Mouse (Mus musculus) CD4-positive, CD25-positive, alpha-beta regulatory T cell, adult 9 weeks (primary cell): ENCODE data around the gene Olfr1160. TPM values are rescaled to one million over a fixed set of nuclear protein-coding genes. Genes with fewer than 3 reads are reported as not detected.

Source experiments
- polyA plus RNA-seq: library from polyadenylated mRNA; unstranded; fragments of 100-300 nt; shearing (Covaris generic); gene quantifications from one replicate; pipeline ENCODE4 v1.2.1, GENCODE M21; 2017

Olfr1160 gene
- not detected for polyA plus RNA-seq

GRCm38 (mm10) chr2:88007515-88008318, at the start of gene Olfr1160:
Gene Olfr1160, minus strand, starts transcription at chr2:88008268.

DNA sequence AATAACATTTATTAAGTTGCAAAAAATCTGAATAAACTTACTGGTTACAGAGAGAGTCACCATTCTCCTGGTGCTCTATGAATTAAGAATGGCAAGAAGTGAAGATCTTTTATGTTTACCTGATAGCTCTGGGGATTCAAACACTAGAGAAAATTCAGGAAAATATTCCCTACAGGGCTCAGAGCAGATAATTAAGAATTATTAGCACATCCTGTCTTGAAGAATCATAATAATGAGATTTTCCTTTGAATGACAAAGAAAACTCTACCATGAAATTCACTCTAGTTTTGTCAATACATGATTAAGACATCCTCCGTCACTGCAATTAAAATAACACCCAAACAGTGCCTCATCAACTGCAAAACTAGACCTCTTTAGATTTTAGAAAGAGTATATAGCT, 43.0 kb upstream of the Olfr1160 start, which contains the start of gene Olfr1162:
Olfr1162 (minus strand) TSS at position 101 of the 400 bp plus-strand sequence.

DNA sequence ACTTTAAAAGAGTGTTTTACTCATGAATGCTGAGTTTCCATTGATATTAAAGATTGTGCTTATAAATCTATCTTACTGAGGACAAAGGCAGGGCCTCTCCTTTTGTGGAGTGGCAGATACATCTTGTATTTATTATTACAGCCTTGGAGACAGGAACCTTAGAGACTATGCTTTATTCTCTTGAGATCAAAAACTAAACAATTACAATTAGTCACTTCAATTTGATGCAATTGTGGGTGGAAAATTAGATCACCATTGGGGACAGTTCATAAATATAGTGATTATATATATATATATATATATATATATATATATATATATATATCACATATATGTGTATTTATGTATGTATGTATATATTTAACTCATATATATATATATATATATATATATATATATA, 29.5 kb upstream of the Olfr1160 start, which contains the start of gene Olfr73:
Olfr73 (minus strand) TSS at position 101 of the 400 bp plus-strand sequence.

DNA sequence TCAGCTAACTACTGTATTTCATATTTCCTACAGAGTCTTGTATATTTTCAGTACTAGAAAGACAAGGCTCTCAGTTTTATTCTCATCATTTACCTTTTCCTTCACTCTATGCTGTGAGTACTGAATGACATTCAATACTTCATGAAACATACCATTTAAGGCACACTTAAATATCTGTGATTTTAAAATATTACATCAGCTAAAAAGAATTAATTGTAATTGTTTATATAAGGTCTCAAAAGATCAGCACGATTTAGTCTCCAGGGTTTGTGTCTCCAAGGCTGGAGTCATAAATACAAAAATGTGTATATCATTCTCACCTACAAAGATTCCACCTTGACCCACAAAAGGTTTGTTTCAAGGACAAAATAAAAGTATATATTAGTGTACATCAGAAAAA, 14.4 kb upstream of the Olfr1160 start, which contains the start of gene Olfr1161:
Olfr1161 (plus strand) TSS at position 301 of the 400 bp plus-strand sequence.

DNA sequence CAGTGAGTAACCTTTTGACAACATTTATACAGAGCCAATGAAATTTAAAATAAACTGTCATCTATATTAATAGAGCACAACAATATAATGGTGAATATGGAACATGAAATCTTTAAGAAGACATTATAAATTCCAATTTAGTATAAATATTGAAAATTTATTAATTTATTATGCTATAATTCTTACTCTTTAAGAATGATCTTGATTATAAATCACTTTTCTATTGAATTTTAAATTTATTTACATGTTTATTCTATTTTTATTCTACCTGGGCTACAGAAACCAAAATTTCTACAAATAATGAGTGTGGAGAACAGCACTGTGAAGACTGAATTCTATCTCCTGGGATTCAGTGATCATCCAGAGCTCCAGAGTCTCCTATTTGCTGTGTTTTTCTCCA, 18.3 kb downstream of the Olfr1160 start, which contains the start of gene Olfr1158:
Olfr1158 (plus strand) TSS at position 301 of the 400 bp plus-strand sequence.

GRCm38 (mm10) chr2:87974563-87974962, 33.5 kb downstream of the Olfr1160 start, which contains the start of gene Olfr74:
Gene Olfr74, minus strand, starts transcription at chr2:87974663.

GRCm38 (mm10) chr2:87968199-87968598, 39.9 kb downstream of the Olfr1160 start, which contains the start of gene Olfr1157:
Gene Olfr1157, minus strand, starts transcription at chr2:87968299.

DNA sequence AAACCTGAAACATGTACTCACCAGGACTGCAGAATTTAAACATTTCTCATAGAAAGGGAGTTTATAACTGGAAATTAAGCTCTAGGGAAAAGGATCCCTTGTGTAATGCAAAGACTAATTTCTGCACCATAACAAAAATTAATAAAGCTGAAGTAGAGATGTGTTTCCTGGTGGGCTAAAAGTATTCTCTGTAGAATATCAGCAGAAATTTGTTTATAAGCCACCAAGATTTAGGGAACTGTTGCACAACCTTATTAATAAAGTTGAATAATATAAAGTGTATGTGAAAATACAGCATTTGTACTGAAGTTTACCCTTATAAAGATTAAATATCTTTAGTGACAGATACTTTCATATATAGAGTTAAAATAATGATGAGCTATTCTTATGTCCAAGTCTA, 55.1 kb downstream of the Olfr1160 start, which contains the start of gene Olfr1156:
Olfr1156 (minus strand) TSS at position 101 of the 400 bp plus-strand sequence.

Other genes starting within 250 kb of the Olfr1160 start
- not detected for gene Olfr152, start 228.8 kb downstream of the Olfr1160 start, polyA plus RNA-seq
- gene Olfr1143, start 207.7 kb downstream of the Olfr1160 start, polyA plus RNA-seq, result not detected
- not detected for gene Olfr1145, start 198.4 kb downstream of the Olfr1160 start, polyA plus RNA-seq
- gene Olfr1148, start 177.7 kb downstream of the Olfr1160 start, polyA plus RNA-seq, result not detected
- gene Olfr1150-ps1, start 164.3 kb downstream of the Olfr1160 start, polyA plus RNA-seq, result not detected
- not detected for gene Olfr1151, start 152.4 kb downstream of the Olfr1160 start, polyA plus RNA-seq
- 0.04 TPM for gene Olfr1152, start 141.8 kb downstream of the Olfr1160 start, polyA plus RNA-seq
- not detected for gene Olfr1153, start 113.3 kb downstream of the Olfr1160 start, polyA plus RNA-seq
- gene Olfr1154, start 103.1 kb downstream of the Olfr1160 start, polyA plus RNA-seq, result not detected
- not detected for gene Olfr1155, start 63.1 kb downstream of the Olfr1160 start, polyA plus RNA-seq
- 0.11 TPM for gene Olfr1156, start 55.2 kb downstream of the Olfr1160 start, polyA plus RNA-seq
- not detected for gene Olfr1157, start 40.0 kb downstream of the Olfr1160 start, polyA plus RNA-seq
- gene Olfr74, start 33.6 kb downstream of the Olfr1160 start, polyA plus RNA-seq, result not detected
- not detected for gene Olfr1158, start 18.2 kb downstream of the Olfr1160 start, polyA plus RNA-seq
- not detected for gene Olfr1161, start 14.5 kb upstream of the Olfr1160 start, polyA plus RNA-seq
- not detected for gene Olfr73, start 29.4 kb upstream of the Olfr1160 start, polyA plus RNA-seq
- not detected for gene Olfr1162, start 42.9 kb upstream of the Olfr1160 start, polyA plus RNA-seq
- not detected for gene Olfr1163, start 63.6 kb upstream of the Olfr1160 start, polyA plus RNA-seq
- not detected for gene Olfr1164, start 85.7 kb upstream of the Olfr1160 start, polyA plus RNA-seq
- gene Olfr1166, start 120.0 kb upstream of the Olfr1160 start, polyA plus RNA-seq, result not detected
- gene Olfr1167, start 146.9 kb upstream of the Olfr1160 start, polyA plus RNA-seq, result not detected
- not detected for gene Olfr1168, start 173.6 kb upstream of the Olfr1160 start, polyA plus RNA-seq
- not detected for gene Olfr1170, start 220.1 kb upstream of the Olfr1160 start, polyA plus RNA-seq